Mouse (Mus musculus) heart, postnatal 10 days (tissue): Measurements from ENCODE around the gene Pih1d1. TPM values are rescaled to one million over a fixed set of nuclear protein-coding genes. Genes with fewer than 3 reads are reported as not detected.
"Not testable (repeated sequence)": the region's sequence is repeated elsewhere in the genome, so short reads cannot be mapped to it uniquely, and the experiment has no call there.

ENCODE experiments used
- DNase-seq, 2 experiments: peaks; one replicate each; pipeline ENCODE4 v3.0.0; 2021
- intact Hi-C: fragments of 180-260 bp; cut with DNase I; formaldehyde crosslinking; loops from one replicate; pipeline ENCODE4 v1.15.1; 2025
- total RNA-seq, 2 experiments: library from RNA; stranded (reverse); gene quantifications; 2 replicates each; pipeline ENCODE4 v1.2.3; 2021

The Pih1d1 gene
- total RNA-seq: 10 to 100 TPM; 47.1 to 49.0 TPM

- peak; percentile 98 for DNase-seq
- intact Hi-C loops: no loop called here
Measured at GRCm38 (mm10) chr7:45154096-45154992, at the start of gene Pih1d1, which contains the start of gene Aldh16a1. TSS of gene Pih1d1 (plus strand) at chr7:45154303. TSS of gene Aldh16a1 (minus strand) at chr7:45154584.

GRCm38 (mm10) chr7:45104941-45105340, 49.2 kb upstream of the Pih1d1 start:
- no peak for DNase-seq
- intact Hi-C loops: loop anchor here (2.0 kb wide), 1 partner anchor 14 kb away; no protein-coding TSS in a partner anchor

GRCm38 (mm10) chr7:45105491-45105890, 48.6 kb upstream of the Pih1d1 start:
- intact Hi-C loops: loop anchor here (2.0 kb wide), 1 partner anchor 13 kb away; no protein-coding TSS in a partner anchor
- no peak for DNase-seq

- no peak for DNase-seq
- intact Hi-C loops: no loop called here
Measured at GRCm38 (mm10) chr7:45106441-45106840, 47.7 kb upstream of the Pih1d1 start.

GRCm38 (mm10) chr7:45107052-45107645, 47.0 kb upstream of the Pih1d1 start:
- DNase-seq: no peak
- intact Hi-C loops: no loop called here

GRCm38 (mm10) chr7:45110089-45110488, 44.0 kb upstream of the Pih1d1 start:
- intact Hi-C loops, DNase-seq: not testable (repeated sequence)

- no peak for DNase-seq
Measured at GRCm38 (mm10) chr7:45111940-45112339, 42.2 kb upstream of the Pih1d1 start.

GRCm38 (mm10) chr7:45112529-45112928, 41.6 kb upstream of the Pih1d1 start:
- DNase-seq: no peak
- intact Hi-C loops: no loop called here

More at GRCm38 (mm10) chr7:45111940-45112339, 42.2 kb upstream of the Pih1d1 start:
- intact Hi-C loops: no loop called here

GRCm38 (mm10) chr7:45113476-45113875, 40.6 kb upstream of the Pih1d1 start:
- DNase-seq: no peak
- intact Hi-C loops: no loop called here

GRCm38 (mm10) chr7:45117566-45117965, 36.5 kb upstream of the Pih1d1 start:
- intact Hi-C loops: no loop called here
- DNase-seq: no peak

GRCm38 (mm10) chr7:45118336-45118735, 35.8 kb upstream of the Pih1d1 start:
- no peak for DNase-seq
- intact Hi-C loops: loop anchor here (2.0 kb wide), 1 partner anchor 14 kb away; no protein-coding TSS in a partner anchor

- DNase-seq: no peak
- intact Hi-C loops: loop anchor here (2.0 to 5.0 kb wide), 2 partner anchors 15 to 38 kb away; no protein-coding TSS in a partner anchor
Measured at GRCm38 (mm10) chr7:45119780-45120709, 34.1 kb upstream of the Pih1d1 start.

- intact Hi-C loops: loop anchor here (5.0 kb wide), 1 partner anchor 39 kb away; no protein-coding TSS in a partner anchor
- DNase-seq: peak; percentile 56 to 63
Measured at GRCm38 (mm10) chr7:45121404-45121803, 32.7 kb upstream of the Pih1d1 start.

- DNase-seq: no peak
- intact Hi-C loops: loop anchor here (5.0 kb wide), 1 partner anchor 40 kb away; no protein-coding TSS in a partner anchor
Measured at GRCm38 (mm10) chr7:45121966-45122365, 32.1 kb upstream of the Pih1d1 start.

GRCm38 (mm10) chr7:45122561-45123185, 31.4 kb upstream of the Pih1d1 start:
- no peak for DNase-seq
- intact Hi-C loops: loop anchor here (5.0 kb wide), 1 partner anchor 40 kb away; no protein-coding TSS in a partner anchor

GRCm38 (mm10) chr7:45123186-45123570, 30.9 kb upstream of the Pih1d1 start:
- no peak for DNase-seq

GRCm38 (mm10) chr7:45124224-45125143, 29.6 kb upstream of the Pih1d1 start, which contains the start of gene Rps11:
TSS of gene Rps11 (minus strand) at chr7:45124439.
- peak; percentile 99 for DNase-seq
- intact Hi-C loops: loop anchor here (5.0 kb wide), 1 partner anchor 42 kb away; no protein-coding TSS in a partner anchor

More at GRCm38 (mm10) chr7:45123186-45123570, 30.9 kb upstream of the Pih1d1 start:
- intact Hi-C loops: loop anchor here (5.0 kb wide), 1 partner anchor 41 kb away; no protein-coding TSS in a partner anchor

GRCm38 (mm10) chr7:45125144-45125600, 28.9 kb upstream of the Pih1d1 start:
- intact Hi-C loops: no loop called here
- DNase-seq: no peak
